Mouse (Mus musculus): ENCODE results near the gene Tedc2. TPM values are rescaled to one million over a fixed set of nuclear protein-coding genes. Genes with fewer than 3 reads are reported as not detected.

Gene Tedc2
- total and polyA plus RNA-seq, 3 experiments: 22.6 to 24.6 TPM; not detected in 1

DNA sequence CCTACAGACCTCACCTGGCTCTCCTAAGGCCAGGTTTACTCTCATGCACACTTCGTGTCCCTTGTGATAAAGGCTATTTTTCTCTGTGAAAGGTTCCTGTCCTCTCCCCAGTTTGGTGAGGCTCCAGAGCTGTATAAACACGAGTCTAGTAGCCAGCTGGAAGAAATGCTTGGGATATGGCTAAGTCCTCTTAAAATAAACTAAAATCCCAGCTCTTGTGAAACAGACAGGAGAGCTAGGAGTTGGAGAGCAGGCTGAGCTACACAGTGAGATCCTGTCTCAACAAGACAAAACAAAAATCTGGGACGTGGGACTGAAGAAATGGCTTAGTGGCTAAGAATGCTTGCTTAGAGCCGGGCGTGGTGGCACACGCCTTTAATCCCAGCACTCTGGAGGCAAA, 7.5 kb downstream of the Tedc2 start:
- Histone ChIP-seq H3K4me3 (ENCODE audit: control insufficient read depth in 1 of 2, insufficient read depth in 1 of 2, low read depth in 2 of 2, low read length in 2 of 2) (no peak overlapping the region), H3K9ac (ENCODE audit: control insufficient read depth, low read depth, low read length, poor library complexity, severe bottlenecking) (no peak overlapping the region), H3K36me3 (ENCODE audit: control insufficient read depth in 1 of 2, insufficient read depth in 2 of 2, low read length in 2 of 2) (peaks cover 7 to 8% of the 10 kb centered on the region in 2 experiments; a peak in 3 of 4 replicates), H3K9me3 (replicated peaks; ENCODE audit: insufficient read depth, low read length) (no peaks in the 10 kb centered on the region), H3K4me1 (ENCODE audit: control insufficient read depth in 1 of 2, insufficient read depth in 2 of 2, low read length in 2 of 2) (peaks cover 0 to 9% of the 10 kb centered on the region in 2 experiments; a peak in 3 of 4 replicates), H3K27me3 (ENCODE audit: control insufficient read depth in 1 of 2, insufficient read depth in 2 of 2, low read length in 2 of 2) (no peaks in the 10 kb centered on the region), H3K27ac (ENCODE audit: control insufficient read depth, low read depth, low read length) (no peak overlapping the region), H3K79me2 (ENCODE audit: control insufficient read depth, insufficient read depth, low read length, poor library complexity) (peaks cover 5% of the 10 kb centered on the region)
- no peak for TF ChIP-seq MEF2A (IDR thresholded peaks at IDR 0.05; ENCODE audit: extremely low read depth, insufficient replicate concordance, low read depth, low read length, poor library complexity, severe bottlenecking)
- TF ChIP-seq MXI1 (IDR thresholded peaks at IDR 0.05; ENCODE audit: low read depth, low read length): no peak
- no peak for TF ChIP-seq MAFK (IDR thresholded peaks at IDR 0.05; ENCODE audit: borderline replicate concordance, low read depth, low read length)
- no peak for TF ChIP-seq TBP (IDR thresholded peaks at IDR 0.05; ENCODE audit: low read depth, low read length)
- no peak for TF ChIP-seq CTCF (IDR thresholded peaks at IDR 0.05 in 2 of 3, conservative IDR thresholded peaks at IDR 0.05 in 1 of 3; ENCODE audit: control insufficient read depth in 1 of 3, insufficient read depth in 1 of 3, low read depth in 2 of 3, low read length in 3 of 3, poor library complexity in 1 of 3, severe bottlenecking in 1 of 3)
- no peak for TF ChIP-seq E2F4 (IDR thresholded peaks at IDR 0.05; ENCODE audit: borderline replicate concordance, low read depth, low read length)
- TF ChIP-seq GABPA (IDR thresholded peaks at IDR 0.05; ENCODE audit: low read depth, low read length): no peak
- TF ChIP-seq POLR2AphosphoS2 (IDR thresholded peaks at IDR 0.05; ENCODE audit: low read length): no peak
- no peak for TF ChIP-seq ETS1 (IDR thresholded peaks at IDR 0.05; ENCODE audit: low read depth, low read length)
- TF ChIP-seq TAL1 (IDR thresholded peaks at IDR 0.05; ENCODE audit: low read length): no peak
- no peak for TF ChIP-seq RAD21 (IDR thresholded peaks at IDR 0.05; ENCODE audit: low read depth, low read length)
- no peak for TF ChIP-seq POLR2A (IDR thresholded peaks at IDR 0.05; ENCODE audit: control insufficient read depth in 1 of 2, insufficient read depth in 1 of 2, low read depth in 1 of 2, low read length in 2 of 2, poor library complexity in 1 of 2)
- TF ChIP-seq NELFE (IDR thresholded peaks at IDR 0.05; ENCODE audit: low read depth, low read length): no peak
- no peak for TF ChIP-seq CHD1 (IDR thresholded peaks at IDR 0.05; ENCODE audit: low read depth, low read length)
- no peak for TF ChIP-seq SIN3A (IDR thresholded peaks at IDR 0.05; ENCODE audit: low read length)
- TF ChIP-seq HCFC1 (IDR thresholded peaks at IDR 0.05; ENCODE audit: low read depth, low read length): no peak
- no peak for TF ChIP-seq NRF1 (IDR thresholded peaks at IDR 0.05; ENCODE audit: insufficient read depth, low read depth, low read length, poor library complexity, severe bottlenecking)
- no peak for TF ChIP-seq ZC3H11A (IDR thresholded peaks at IDR 0.05; ENCODE audit: low read depth, low read length)
- no peak for TF ChIP-seq MAX (IDR thresholded peaks at IDR 0.05; ENCODE audit: low read length)
- no peak for TF ChIP-seq JUND (IDR thresholded peaks at IDR 0.05; ENCODE audit: low read depth, low read length)
- no peak for DNase-seq (ENCODE audit: low read depth, low spot score)

DNA sequence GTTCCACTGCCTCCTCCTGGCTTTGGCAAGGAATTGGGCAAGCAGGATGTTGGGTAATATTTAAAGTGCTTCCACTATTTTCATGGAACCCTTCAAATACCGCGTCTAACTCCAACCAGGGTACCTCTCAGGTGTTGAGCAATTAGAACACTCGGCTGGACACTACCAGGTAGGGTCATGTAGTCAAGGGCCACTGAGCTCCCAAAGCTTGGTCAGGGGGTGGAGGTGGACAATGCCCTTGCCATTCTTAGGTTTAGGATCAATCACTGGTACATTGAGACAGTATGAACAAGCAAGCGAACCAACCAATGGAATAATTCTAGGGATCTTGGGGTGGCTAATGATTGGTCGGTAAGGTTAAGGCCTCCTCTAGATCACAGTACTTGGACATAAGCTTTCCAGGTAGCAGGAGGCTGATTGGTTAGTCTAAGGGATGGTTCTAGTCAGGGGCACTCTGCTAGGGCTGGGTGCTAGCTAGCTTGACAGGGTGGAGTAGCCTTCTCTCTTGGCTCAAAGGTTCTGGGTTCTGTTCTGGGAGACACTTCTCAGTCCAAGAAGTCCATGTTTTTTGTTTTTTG, 8.1 kb downstream of the Tedc2 start:
- H3K4me1 ChIP-seq (ENCODE audit: control insufficient read depth in 1 of 2, insufficient read depth in 2 of 2, low read length in 2 of 2): peaks cover 0 to 15% of the 10 kb centered on the region in 2 experiments; a peak in 3 of 4 replicates
- no peak overlapping the region for H3K4me3 ChIP-seq (ENCODE audit: control insufficient read depth in 1 of 2, insufficient read depth in 1 of 2, low read depth in 2 of 2, low read length in 2 of 2)
- no peaks in the 10 kb centered on the region for H3K9me3 ChIP-seq (replicated peaks; ENCODE audit: insufficient read depth, low read length)
- H3K27ac ChIP-seq (ENCODE audit: control insufficient read depth, low read depth, low read length): no peak overlapping the region
- H3K36me3 ChIP-seq (ENCODE audit: control insufficient read depth in 1 of 2, insufficient read depth in 2 of 2, low read length in 2 of 2): peaks cover 5 to 13% of the 10 kb centered on the region in 2 experiments; a peak in 3 of 4 replicates
- no peak overlapping the region for H3K9ac ChIP-seq (ENCODE audit: control insufficient read depth, low read depth, low read length, poor library complexity, severe bottlenecking)
- no peak for DNase-seq (ENCODE audit: low read depth, low spot score)
- peak in 1 of 2 experiments; percentile 18; a peak in 1 of 4 replicates for TF ChIP-seq POLR2A (IDR thresholded peaks at IDR 0.05; ENCODE audit: control insufficient read depth in 1 of 2, insufficient read depth in 1 of 2, low read depth in 1 of 2, low read length in 2 of 2, poor library complexity in 1 of 2)
- no peak for TF ChIP-seq CHD1 (IDR thresholded peaks at IDR 0.05; ENCODE audit: low read depth, low read length)
- TF ChIP-seq ZMIZ1 (IDR thresholded peaks at IDR 0.05; ENCODE audit: low read depth, low read length): no peak
- peaks cover 8% of the 10 kb centered on the region for H3K79me2 ChIP-seq (ENCODE audit: control insufficient read depth, insufficient read depth, low read length, poor library complexity)
- H3K27me3 ChIP-seq (ENCODE audit: control insufficient read depth in 1 of 2, insufficient read depth in 2 of 2, low read length in 2 of 2): no peaks in the 10 kb centered on the region

All from MEL (cell line).